Mouse (Mus musculus) ZHBTc4 (cell line): ENCODE results near the gene Olfr524.

ENCODE experiments used
- DNase-seq: peaks from one replicate; pipeline ENCODE4 v3.0.0-alpha.2; 2011; ENCODE audit warnings: low read depth, low spot score

Gene Olfr524

GRCm38 (mm10) chr7:140205864-140206263 lies at the start of gene Olfr524:
Gene Olfr524, minus strand, starts transcription at chr7:140205964.
- no peak for DNase-seq

DNA sequence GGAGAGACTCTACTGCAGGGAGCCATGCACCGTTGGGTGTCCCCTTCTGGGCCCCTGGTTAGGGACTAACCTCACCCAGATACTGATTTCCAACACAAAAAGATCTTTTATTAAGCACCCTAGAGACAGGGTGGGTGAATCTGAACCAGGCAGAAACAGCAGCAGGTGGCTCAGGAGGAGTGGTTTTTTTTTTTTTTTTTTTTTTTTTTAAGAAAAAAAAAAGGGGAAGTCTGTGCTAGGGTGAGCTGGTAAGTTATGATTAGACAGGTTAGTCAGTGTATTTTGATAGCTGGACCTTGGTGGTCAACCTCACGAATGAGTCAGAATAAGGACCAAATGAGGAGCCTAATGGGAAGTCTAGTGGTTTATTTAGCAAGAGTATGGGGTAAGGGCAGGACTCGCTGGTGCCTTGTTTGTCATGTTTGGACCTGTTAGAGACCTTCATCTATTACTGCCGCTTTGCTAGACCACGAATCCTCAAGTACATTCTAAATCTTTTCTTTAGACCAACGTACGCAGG lies 48.1 kb upstream of the Olfr524 start:
- no peak for DNase-seq

GRCm38 (mm10) chr7:140247216-140247615 lies 41.5 kb upstream of the Olfr524 start, which contains the start of gene 5830411N06Rik:
Gene 5830411N06Rik, plus strand, starts transcription at chr7:140247284.
- no peak for DNase-seq

DNA sequence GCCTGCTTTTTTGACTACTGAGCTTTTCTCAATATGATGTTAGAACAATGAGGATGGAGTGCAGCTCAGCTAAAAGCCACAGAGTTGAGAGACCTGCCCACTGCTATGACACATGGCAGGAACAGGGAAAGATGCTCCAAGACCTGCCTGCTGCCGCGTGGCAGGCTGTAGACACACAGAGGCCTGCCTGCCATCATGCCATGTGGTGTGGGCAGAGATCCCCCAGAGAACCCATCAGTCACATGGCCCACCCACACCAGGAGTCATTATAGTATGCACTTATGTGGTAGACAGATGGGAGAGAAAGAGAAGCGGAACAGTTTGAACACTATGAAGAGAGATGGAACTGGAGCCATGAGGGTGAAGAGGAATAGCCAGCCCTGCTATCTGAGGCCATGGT lies 27.9 kb upstream of the Olfr524 start:
- DNase-seq: no peak

DNA sequence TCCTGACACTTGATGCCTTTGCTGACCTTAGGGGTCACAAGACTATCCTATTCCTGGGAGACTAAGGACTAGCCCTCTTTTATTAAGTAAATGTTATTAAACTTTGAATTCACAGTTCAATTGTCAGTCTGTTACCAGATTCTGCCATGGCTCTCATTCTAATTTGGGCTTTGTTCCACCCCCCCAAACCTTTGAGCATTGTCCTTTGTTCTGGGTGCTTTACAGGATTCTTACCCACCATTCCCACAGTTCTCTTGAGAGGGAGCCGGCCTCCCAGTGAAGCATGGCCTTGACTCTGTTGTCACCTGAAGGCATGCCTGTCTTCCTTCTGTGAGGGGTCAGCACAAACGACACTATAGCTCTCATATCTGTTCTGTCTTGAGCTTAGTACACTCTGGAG lies 25.3 kb upstream of the Olfr524 start:
- DNase-seq: peak; percentile 70

DNA sequence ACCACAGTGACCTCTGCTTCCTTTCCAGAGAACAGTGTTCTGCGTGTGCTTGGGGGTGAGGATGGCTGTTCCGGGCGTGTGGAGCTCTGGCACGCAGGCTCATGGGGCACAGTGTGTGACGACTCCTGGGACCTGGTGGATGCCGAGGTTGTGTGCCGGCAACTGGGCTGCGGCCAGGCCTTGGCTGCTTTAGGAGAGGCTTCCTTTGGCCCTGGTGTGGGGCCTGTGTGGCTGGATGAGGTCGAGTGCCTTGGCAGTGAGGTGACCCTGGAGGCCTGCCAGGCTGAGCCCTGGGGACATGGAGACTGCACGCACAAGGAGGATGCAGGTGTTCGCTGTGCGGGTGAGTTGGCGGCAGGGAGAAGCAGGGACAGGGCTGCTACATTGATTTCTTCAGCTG lies 22.7 kb upstream of the Olfr524 start:
- peak; percentile 47 for DNase-seq

- no peak for DNase-seq
Observed at GRCm38 (mm10) chr7:140224209-140224608, 18.4 kb upstream of the Olfr524 start.

GRCm38 (mm10) chr7:140220375-140220774 lies 14.6 kb upstream of the Olfr524 start:
- no peak for DNase-seq

DNA sequence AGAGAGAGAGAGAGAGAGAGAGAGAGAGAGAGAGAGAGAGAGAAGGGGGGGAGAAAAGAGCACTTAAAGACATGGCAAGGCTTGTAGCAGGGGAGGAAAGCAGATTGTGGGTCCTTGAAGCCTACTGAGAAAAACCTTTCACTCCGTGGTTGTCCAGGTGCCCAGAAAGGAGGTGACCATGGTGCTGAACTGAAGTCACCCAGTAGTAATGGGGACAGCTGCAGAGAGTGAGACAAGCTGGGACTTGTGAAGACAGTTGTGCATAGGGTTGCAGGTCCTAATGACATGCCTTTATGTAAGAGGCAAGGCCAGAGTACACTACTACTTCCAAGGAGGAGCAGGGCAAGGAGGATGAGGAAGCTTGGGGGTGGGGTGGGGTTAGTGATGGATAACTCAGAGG lies 13.5 kb upstream of the Olfr524 start:
- peak; percentile 25 for DNase-seq

DNA sequence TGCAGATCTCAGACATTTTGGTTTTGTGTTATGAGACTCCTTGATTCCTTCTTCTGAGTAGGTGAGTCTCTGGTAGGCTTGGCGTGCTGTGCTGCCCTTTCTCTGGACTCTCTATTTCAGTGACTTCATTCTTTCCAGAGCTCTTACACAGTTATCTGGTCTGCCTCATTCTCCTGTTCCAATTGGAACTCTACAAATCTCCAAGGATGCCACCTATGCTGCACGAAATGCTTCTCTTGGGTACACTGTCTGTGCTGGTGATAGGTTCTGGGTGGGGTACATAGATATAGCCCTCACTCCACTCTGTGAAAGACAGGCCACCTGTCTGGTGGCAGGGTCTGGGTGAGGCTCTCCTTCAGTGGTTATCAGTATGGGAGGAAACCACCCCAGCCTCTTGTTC lies 12.2 kb upstream of the Olfr524 start, which contains the start of gene Cd163l1:
Gene Cd163l1, plus strand, starts transcription at position 301 of the 400 bp plus-strand sequence.
- no peak for DNase-seq

GRCm38 (mm10) chr7:140213841-140214240 lies 8.1 kb upstream of the Olfr524 start:
- no peak for DNase-seq

DNA sequence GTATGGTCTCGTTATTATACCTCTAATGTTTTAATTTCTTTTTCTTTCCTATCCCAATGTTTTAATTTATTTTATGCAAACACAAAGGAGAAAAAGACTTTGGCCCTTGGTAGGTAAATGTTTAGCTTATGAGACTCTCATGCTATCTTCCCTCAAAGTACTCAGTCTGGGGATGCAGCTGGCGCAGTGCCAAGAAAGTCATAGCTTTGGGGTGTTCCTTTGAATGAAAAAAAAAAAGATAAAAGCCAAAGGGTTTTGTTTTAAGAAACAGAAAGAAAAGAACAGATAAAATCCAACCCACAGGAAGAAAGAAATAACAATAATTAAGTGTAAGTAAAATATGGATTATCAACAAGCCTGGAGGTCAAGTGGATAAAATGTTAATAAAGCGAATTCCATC lies 2.9 kb upstream of the Olfr524 start:
- DNase-seq: no peak

- no peak for DNase-seq
Observed at GRCm38 (mm10) chr7:140208153-140208552, 2.4 kb upstream of the Olfr524 start.

GRCm38 (mm10) chr7:140206904-140207303 lies 1.1 kb upstream of the Olfr524 start:
- no peak for DNase-seq

DNA sequence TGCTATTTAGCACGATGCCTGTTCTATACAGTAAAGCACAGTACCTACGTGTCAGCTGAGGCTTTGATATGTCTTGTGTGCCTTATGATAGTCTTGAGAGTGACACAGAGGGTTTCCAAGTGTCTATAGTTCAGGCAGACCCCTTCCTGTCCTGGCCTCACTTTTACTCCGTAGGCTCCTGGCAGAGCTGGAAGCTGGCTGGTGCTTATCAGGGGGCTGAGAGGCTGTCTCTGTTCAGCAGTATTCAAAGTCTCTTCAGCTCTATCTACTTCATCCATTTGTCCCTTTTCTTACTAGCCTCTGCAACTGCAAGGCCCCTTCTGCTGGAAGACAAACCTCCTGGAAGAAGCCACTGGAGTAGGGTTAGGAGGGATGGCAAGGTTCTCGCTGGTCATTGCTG lies 4.7 kb downstream of the Olfr524 start:
- no peak for DNase-seq

- no peak for DNase-seq
Observed at GRCm38 (mm10) chr7:140196002-140196401, 9.8 kb downstream of the Olfr524 start.

- DNase-seq: no peak
Observed at GRCm38 (mm10) chr7:140194031-140194430, 11.7 kb downstream of the Olfr524 start.

DNA sequence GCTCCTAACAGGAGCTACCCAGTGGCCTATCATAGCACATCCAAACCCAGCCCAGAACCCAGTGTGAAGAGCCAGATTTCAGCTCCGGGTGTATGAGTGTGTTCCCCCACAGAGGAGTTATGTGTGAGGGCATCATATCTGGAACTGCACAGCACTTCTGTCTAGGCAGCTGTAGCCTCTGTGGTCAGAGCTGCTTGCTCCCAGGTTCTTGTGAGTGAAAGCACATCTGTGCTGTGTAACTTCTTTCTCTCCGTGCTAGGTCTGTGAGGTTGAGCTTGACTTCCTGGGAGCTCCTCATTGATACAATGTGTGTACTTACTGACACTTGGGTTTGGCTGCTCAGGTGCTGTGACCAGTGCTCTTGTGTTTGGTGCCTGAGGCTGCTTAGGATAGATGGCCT lies 12.9 kb downstream of the Olfr524 start:
- no peak for DNase-seq

DNA sequence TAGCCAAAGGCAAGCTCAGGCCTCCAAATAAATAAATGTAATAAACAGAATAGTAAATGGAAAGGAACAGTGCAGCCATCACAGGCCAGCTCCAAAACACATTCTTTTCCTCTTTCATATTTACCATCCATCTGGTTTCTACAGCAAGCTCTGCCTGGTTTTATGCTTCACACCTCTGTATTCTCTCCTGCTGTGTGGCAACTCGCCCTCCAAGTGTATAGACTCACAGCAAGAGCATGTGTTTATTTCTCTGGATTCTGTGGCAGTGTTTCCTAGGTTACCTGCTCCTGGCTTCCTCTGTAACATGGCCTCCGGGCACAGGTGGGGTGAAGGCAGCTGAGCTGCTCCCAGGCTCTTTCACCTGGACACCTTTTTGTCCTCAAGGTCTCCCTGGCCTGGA lies 13.3 kb downstream of the Olfr524 start:
- DNase-seq: no peak

GRCm38 (mm10) chr7:140190435-140190834 lies 15.3 kb downstream of the Olfr524 start:
- no peak for DNase-seq

- DNase-seq: peak; percentile 73
Observed at GRCm38 (mm10) chr7:140188391-140189328, 17.1 kb downstream of the Olfr524 start.

DNA sequence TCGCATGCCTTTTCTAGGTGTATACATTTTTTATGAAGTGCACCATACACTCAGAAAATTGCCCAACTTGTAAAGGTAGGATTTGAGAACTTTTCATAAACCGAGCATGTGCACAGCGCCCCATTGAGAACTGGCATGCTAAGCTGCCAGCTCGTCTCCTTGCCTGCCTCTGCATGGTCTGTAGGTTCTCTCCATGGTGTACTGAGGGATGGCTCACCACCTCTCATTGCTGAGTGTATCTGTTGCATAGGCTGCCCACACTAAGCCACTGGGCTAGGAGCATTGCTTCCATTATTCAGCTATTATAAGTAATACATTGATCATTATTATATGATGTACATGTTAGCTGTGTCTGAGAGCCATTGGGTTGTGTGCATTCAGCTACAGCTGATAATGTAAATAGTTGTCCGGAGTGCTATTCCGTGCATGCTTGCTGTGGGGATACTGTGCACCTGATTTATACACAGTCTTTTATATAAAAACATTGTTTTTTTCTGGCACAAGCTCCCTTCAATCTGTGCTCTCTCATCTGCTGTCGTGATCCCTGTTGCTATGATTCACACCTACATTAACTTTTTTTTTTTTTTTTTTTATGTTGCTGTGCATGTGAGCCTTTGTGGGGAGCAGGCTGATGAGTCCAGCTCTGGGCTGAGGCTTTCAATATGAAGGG lies 17.9 kb downstream of the Olfr524 start:
- no peak for DNase-seq
